ENCODE assay signal across 9 mouse cellular contexts in the genomic region with DNA sequence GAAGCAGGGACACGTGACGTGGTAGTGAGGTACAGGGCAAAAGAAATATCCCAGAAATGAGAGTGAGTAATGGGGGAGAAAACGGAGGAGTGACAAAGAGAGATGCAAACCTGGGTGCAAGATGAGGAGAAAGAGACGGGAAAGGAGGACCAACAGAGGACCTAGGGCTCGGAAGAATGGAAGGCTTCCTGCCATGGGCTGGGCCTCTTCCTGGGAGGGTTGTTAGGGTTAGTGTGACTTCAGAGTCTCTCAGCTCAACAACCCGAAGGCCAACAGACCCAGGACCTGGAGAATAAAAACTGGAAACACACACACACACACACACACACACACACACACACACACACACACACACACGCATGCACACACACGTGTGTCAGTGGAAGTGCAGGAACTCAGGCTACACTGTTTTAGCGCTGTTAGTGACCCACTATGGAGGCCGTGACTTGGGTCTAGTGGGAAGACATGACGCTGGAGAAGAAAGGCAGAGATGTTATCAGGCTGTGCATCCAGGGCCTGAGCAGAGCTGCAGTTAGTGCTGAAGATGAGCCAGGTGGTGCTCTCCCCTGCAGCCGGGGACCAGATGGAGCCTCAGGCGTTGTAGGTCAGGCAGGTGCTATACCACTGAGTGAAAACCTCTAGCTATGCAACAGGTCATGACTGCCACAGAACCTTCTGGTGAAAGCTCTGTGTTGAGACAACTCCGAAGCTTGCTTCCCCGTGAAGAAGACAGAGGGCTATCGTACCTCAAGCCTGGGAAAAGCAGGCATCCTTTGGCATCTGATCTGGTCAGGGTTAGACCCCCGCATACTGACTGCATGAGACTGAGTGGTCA. TPM values are rescaled to one million over a fixed set of nuclear protein-coding genes. Genes with fewer than 3 reads are reported as not detected.
DNase-seq lines count a peak whose midpoint lies in the region; ATAC-seq and TF ChIP-seq lines count a peak whose summit lies in the region.
"Had no signal": no experiment of that assay in that cellular context is flagged by ENCODE, and none has a peak within 500 bp of the region (broad histone marks: within the 10 kb centered on the region; RNA-seq: fewer than 3 reads in every experiment).

No protein-coding gene starts in this region.

- no peaks in the 10 kb centered on the region for H3K9me3 ChIP-seq in kidney, postnatal 0 days (replicated peaks; ENCODE audit: low read length)
- H3K9me3 ChIP-seq in limb, embryonic 13.5 days: no peaks in the 10 kb centered on the region

- no peaks in the 10 kb centered on the region for H3K36me3 ChIP-seq in kidney, postnatal 0 days (ENCODE audit: insufficient read depth, low read length)
- H3K36me3 ChIP-seq in limb, embryonic 13.5 days: no peaks in the 10 kb centered on the region

- no peak for ATAC-seq in kidney, postnatal 0 days (replicated peaks; ENCODE audit: low FRiP score, low read depth)
- no peak for ATAC-seq in limb, embryonic 13.5 days (ENCODE audit: low FRiP score, low read depth)

- H3K4me1 ChIP-seq in kidney, postnatal 0 days (replicated peaks; ENCODE audit: insufficient read depth, low read length): peaks cover 9% of the 10 kb centered on the region; the same call in 1 of the 2 replicates
- peaks cover 27% of the 10 kb centered on the region for H3K4me1 ChIP-seq in limb, embryonic 13.5 days

- peak overlapping the region; percentile 49 for H3K4me2 ChIP-seq in kidney, postnatal 0 days (ENCODE audit: low read length)
- H3K4me2 ChIP-seq in limb, embryonic 13.5 days (replicated peaks): peak overlapping the region; percentile 57

- 0 out of 2 replicates have a peak, but pooled peaks cover 5% of the 10 kb centered on the region for H3K27me3 ChIP-seq in kidney, postnatal 0 days (ENCODE audit: insufficient read depth, low read length)
- H3K27me3 ChIP-seq in limb, embryonic 13.5 days: peaks cover 76% of the 10 kb centered on the region

- WGBS in kidney, postnatal 0 days: 47% methylated on average over 17 of the region's 17 CpGs
- WGBS in limb, embryonic 13.5 days: 36% methylated on average over 17 of the region's 17 CpGs

- TF ChIP-seq CTCF in kidney, postnatal 0 days (IDR thresholded peaks at IDR 0.05; ENCODE audit: low read depth): no peak

- H3K4me3 ChIP-seq in kidney, postnatal 0 days (replicated peaks; ENCODE audit: low read depth, low read length): 0 out of 2 replicates have a peak overlapping the region, but pooled peaks have one; percentile 12
- peak overlapping the region; percentile 26; the same call in 1 of the 2 replicates for H3K4me3 ChIP-seq in limb, embryonic 13.5 days

- H3K9ac ChIP-seq in kidney, postnatal 0 days (ENCODE audit: low read depth, low read length): no peak overlapping the region
- no peak overlapping the region for H3K9ac ChIP-seq in limb, embryonic 13.5 days

- DNase-seq in kidney, postnatal 0 days (ENCODE audit: low spot score): no peak
- DNase-seq in kidney, adult 11 months: no peak
- DNase-seq in cerebellum, adult 8-10 months: peak; percentile 37
- DNase-seq in heart, adult 8-10 months (ENCODE audit: low spot score): peak; percentile 39
- peak; percentile 47 for DNase-seq in thymus, postnatal 25 days
- DNase-seq in adrenal gland, postnatal 36 days: no peak
- no peak for DNase-seq in kidney, postnatal 25 days

- no peak overlapping the region for H3K27ac ChIP-seq in kidney, postnatal 0 days
- no peak overlapping the region for H3K27ac ChIP-seq in limb, embryonic 13.5 days

RNA-seq across cellular contexts. Expression of a gene that starts 45.1 kb away (rescaled TPM):
- 4.3 and 5.4 TPM in 2 replicates for polyA plus RNA-seq in kidney, postnatal 0 days (2015; fragmentation: Nextera tagmentation; extraction: Ambion mirVana)
- total RNA-seq in heart, adult 8-10 months (2022): 1 to 10 TPM; 3.2 to 5.2 (median 4.3) TPM
- 4.7 and 5.9 TPM in 2 replicates for polyA plus RNA-seq in limb, embryonic 13.5 days (2015; fragmentation: Nextera tagmentation; extraction: Ambion mirVana)
- 10 to 100 TPM; 23.2 to 28.0 TPM for total RNA-seq in adrenal gland, postnatal 36 days (2021)
- total RNA-seq: MEL had no signal

Comparison
In these comparisons a context has a peak if more than half of its experiments do, and no peak if none do; other contexts are left out.
1. DNase-seq: peak in cerebellum, adult 8-10 months (single experiment), heart, adult 8-10 months (single experiment) and thymus, postnatal 25 days (single experiment); none in kidney, postnatal 0 days (single experiment), kidney, adult 11 months (single experiment), adrenal gland, postnatal 36 days (0 of 2) and kidney, postnatal 25 days (0 of 2).